Mouse (Mus musculus) liver, postnatal 0 days (tissue): ENCODE measurements at regions not wholly inside any gene's neighbourhood (a gene's known extent, or its start where the extent isn't known, plus 50 kb on each side); places are given as distances from the start of the nearest gene placed in this dataset.

Experiments used
- CTCF ChIP-seq: sonication (generic); IDR thresholded peaks from 2 replicates; pipeline ENCODE4 v1.5.1; 2016; ENCODE audit warnings: antibody characterized with exemption, low read depth
- EP300 ChIP-seq: IDR thresholded peaks from 2 replicates; pipeline ENCODE4 v1.6.1; 2016; ENCODE audit warnings: antibody characterized with exemption, low read depth, mild to moderate bottlenecking

- no peak for TF ChIP-seq CTCF
- no peak for TF ChIP-seq EP300
Measured at GRCm38 (mm10) chr9:101613471-101613870, 248.2 kb upstream of the 9630041A04Rik start.
